Mouse (Mus musculus) MEL (cell line): ENCODE measurements around the gene Ercc5.

Experiments used
- BHLHE40 ChIP-seq: IDR thresholded peaks from 2 replicates; pipeline ENCODE4 v1.6.1; 2012; ENCODE audit warnings: low read depth, mild to moderate bottlenecking, inconsistent platforms, low read length, improper control_type of control experiment, borderline replicate concordance
- CTCF ChIP-seq, 3 experiments: IDR thresholded peaks in 2 of 3; conservative IDR thresholded peaks in 1 of 3; 2 replicates each; pipeline ENCODE4 v1.5.1; 2011 to 2012; ENCODE audit warnings: low read length in 3 of 3, low read depth in 2 of 3, mild to moderate bottlenecking in 2 of 3, improper control_type of control experiment in 1 of 3, inconsistent platforms in 1 of 3, mixed read lengths in 1 of 3, moderate library complexity in 1 of 3; ENCODE audit not compliant: control insufficient read depth in 1 of 3, insufficient read depth in 1 of 3, poor library complexity in 1 of 3, severe bottlenecking in 1 of 3
- ELF1 ChIP-seq: IDR thresholded peaks from 2 replicates; pipeline ENCODE4 v1.6.1; 2014; ENCODE audit warnings: low read depth, mild to moderate bottlenecking, inconsistent platforms, low read length, improper control_type of control experiment, moderate library complexity
- MAX ChIP-seq: IDR thresholded peaks from 2 replicates; pipeline ENCODE4 v1.6.1; 2011; ENCODE audit warnings: low read length, improper control_type of control experiment
- POLR2A ChIP-seq, 2 experiments: IDR thresholded peaks; 2 replicates each; pipeline ENCODE4 v1.6.1; 2011 to 2012; ENCODE audit warnings: low read length in 2 of 2, mild to moderate bottlenecking in 2 of 2, control low read depth in 1 of 2, improper control_type of control experiment in 1 of 2, low read depth in 1 of 2, moderate library complexity in 1 of 2; ENCODE audit not compliant: control insufficient read depth in 1 of 2, insufficient read depth in 1 of 2, poor library complexity in 1 of 2
- POLR2AphosphoS2 ChIP-seq: IDR thresholded peaks from 2 replicates; pipeline ENCODE4 v1.6.1; 2011; ENCODE audit warnings: low read length, improper control_type of control experiment
- TAL1 ChIP-seq: IDR thresholded peaks from 2 replicates; pipeline ENCODE4 v1.6.1; 2012; ENCODE audit warnings: mild to moderate bottlenecking, inconsistent platforms, low read length, moderate library complexity, mixed read lengths

DNA sequence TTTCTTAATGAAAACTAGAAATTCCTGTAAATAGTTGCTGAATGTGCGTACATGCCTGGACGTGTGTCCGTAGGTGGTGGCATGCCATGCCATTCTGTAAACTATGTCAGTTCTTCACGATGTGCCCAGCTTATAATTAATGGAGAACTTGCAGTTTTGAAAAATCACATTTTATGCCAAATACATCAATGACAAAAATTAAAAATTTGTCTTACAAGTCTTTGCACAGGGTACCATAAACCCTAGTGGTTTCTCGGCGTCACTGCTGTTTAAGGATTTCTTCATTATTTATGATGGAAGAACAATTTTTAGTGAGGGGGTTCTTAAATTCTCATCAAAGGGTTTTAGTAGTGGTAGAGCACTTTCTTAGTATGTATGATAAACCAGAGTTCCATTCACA lies 1.2 kb downstream of the Ercc5 start:
- TF ChIP-seq POLR2A (IDR thresholded peaks at IDR 0.05; ENCODE audit: control insufficient read depth in 1 of 2, insufficient read depth in 1 of 2, low read depth in 1 of 2, low read length in 2 of 2, poor library complexity in 1 of 2) (no peak), POLR2AphosphoS2 (no peak), CTCF (IDR thresholded peaks at IDR 0.05 in 2 of 3, conservative IDR thresholded peaks at IDR 0.05 in 1 of 3; ENCODE audit: control insufficient read depth in 1 of 3, insufficient read depth in 1 of 3, low read depth in 2 of 3, low read length in 3 of 3, poor library complexity in 1 of 3, severe bottlenecking in 1 of 3) (peak in 2 of 3 experiments; percentile 40 to 48; a peak in 3 of 6 replicates), ELF1 (no peak), MAX (no peak), BHLHE40 (no peak), TAL1 (no peak)
